Comparison of ENCODE assay signal across 15 mouse cellular contexts in genomic region chr2:18159426-18159825, GRCm38 (mm10).
"Had no signal": no experiment of that assay in that cellular context is flagged by ENCODE, and none has a peak within 500 bp of the region (broad histone marks: within the 10 kb centered on the region; RNA-seq: fewer than 3 reads in every experiment).

No protein-coding gene starts in this region.

- DNase-seq: kidney, adult 18-20 months; liver, embryonic 13.5 days; lung, adult 2 months; lung, postnatal 14 days; lung, postnatal 4 days; right cerebral cortex, adult 18-20 months; right cerebral cortex, postnatal 25 days; spleen, adult 18-20 months; thymus, postnatal 4 days had no signal

- H3K4me3 ChIP-seq: liver, embryonic 13.5 days; midbrain, embryonic 12.5 days; midbrain, embryonic 15.5 days; neural tube, embryonic 12.5 days; neural tube, embryonic 15.5 days; stomach, embryonic 15.5 days had no signal

- H3K9me3 ChIP-seq: liver, embryonic 13.5 days; midbrain, embryonic 12.5 days; midbrain, embryonic 15.5 days; neural tube, embryonic 12.5 days; neural tube, embryonic 15.5 days; stomach, embryonic 15.5 days had no signal

- H3K4me1 ChIP-seq: liver, embryonic 13.5 days; midbrain, embryonic 12.5 days; midbrain, embryonic 15.5 days; neural tube, embryonic 12.5 days; neural tube, embryonic 15.5 days; stomach, embryonic 15.5 days had no signal

- H3K27ac ChIP-seq: kidney, postnatal 0 days; liver, embryonic 13.5 days; midbrain, embryonic 12.5 days; midbrain, embryonic 15.5 days; neural tube, embryonic 12.5 days; neural tube, embryonic 15.5 days; stomach, embryonic 15.5 days had no signal

- H3K27me3 ChIP-seq: liver, embryonic 13.5 days; midbrain, embryonic 12.5 days; midbrain, embryonic 15.5 days; neural tube, embryonic 12.5 days; neural tube, embryonic 15.5 days; stomach, embryonic 15.5 days had no signal
